Comparison of ENCODE assay signal across 10 mouse cellular contexts in genomic region chr10:91888537-91888936, GRCm38 (mm10).
DNase-seq lines count a peak whose midpoint lies in the region; ATAC-seq and TF ChIP-seq lines count a peak whose summit lies in the region.
"Had no signal": no experiment of that assay in that cellular context is flagged by ENCODE, and none has a peak within 500 bp of the region (broad histone marks: within the 10 kb centered on the region; RNA-seq: fewer than 3 reads in every experiment).

No protein-coding gene starts in this region.

- no peaks in the 10 kb centered on the region for H3K9me3 ChIP-seq in heart, embryonic 10.5 days

- no peaks in the 10 kb centered on the region for H3K27me3 ChIP-seq in heart, embryonic 10.5 days (ENCODE audit: insufficient read depth, poor library complexity, severe bottlenecking)

- ATAC-seq in erythroblast, adult 5-6 weeks (replicated peaks; ENCODE audit: low FRiP score, poor library complexity, severe bottlenecking) = no peak

- H3K4me1 ChIP-seq in heart, embryonic 10.5 days = no peaks in the 10 kb centered on the region

- H3K4me3 ChIP-seq in heart, embryonic 10.5 days = no peak overlapping the region
- H3K4me3 ChIP-seq in layer of hippocampus, adult 2 months = no peak overlapping the region
- H3K4me3 ChIP-seq: heart, adult 2 months had no signal

- no peak overlapping the region for H3K27ac ChIP-seq in heart, embryonic 10.5 days
- 0 out of 2 replicates have a peak overlapping the region, but pooled peaks have one; percentile 11 for H3K27ac ChIP-seq in layer of hippocampus, adult 2 months
- H3K27ac ChIP-seq: heart, adult 2 months had no signal

- TF ChIP-seq CTCF in layer of hippocampus, adult 2 months (conservative IDR thresholded peaks at IDR 0.05) = no peak

- DNase-seq in heart, adult 18-20 months = peak; percentile 4 to 48
- DNase-seq in heart, embryonic 10.5 days (ENCODE audit: low spot score) = no peak
- peak; percentile 21 for DNase-seq in fibroblast of lung, adult 2 months (ENCODE audit: low read depth)
- peak; percentile 50 to 66 for DNase-seq in layer of hippocampus, adult 2 months (ENCODE audit: low spot score in 2 of 2)
- peak; percentile 42 to 49 for DNase-seq in right cerebral cortex, adult 2 months (ENCODE audit: low spot score in 2 of 2)
- no peak for DNase-seq in thymus, postnatal 14 days
- DNase-seq in embryo, embryonic 11 days = no peak
- DNase-seq: retina, postnatal 1 day had no signal

- WGBS in heart, embryonic 10.5 days = 82% methylated on average over 4 of the region's 4 CpGs

- H3K36me3 ChIP-seq in heart, embryonic 10.5 days = no peaks in the 10 kb centered on the region

Comparison
In these comparisons a context has a peak if more than half of its experiments do, and no peak if none do; other contexts are left out.
1. DNase-seq: peak in heart, adult 18-20 months (2 of 2), fibroblast of lung, adult 2 months (single experiment), layer of hippocampus, adult 2 months (2 of 2) and right cerebral cortex, adult 2 months (2 of 2); none in heart, embryonic 10.5 days (single experiment), thymus, postnatal 14 days (single experiment) and embryo, embryonic 11 days (single experiment).